Comparison of ENCODE assay signal across 8 mouse cellular contexts in genomic region chr2:29965250-29965843, GRCm38 (mm10). TPM values are rescaled to one million over a fixed set of nuclear protein-coding genes. Genes with fewer than 3 reads are reported as not detected.
DNase-seq lines count a peak whose midpoint lies in the region; ATAC-seq and TF ChIP-seq lines count a peak whose summit lies in the region.

Gene Sptan1 (plus strand): TSS chr2:29965560.

- ATAC-seq in embryonic facial prominence, embryonic 14.5 days (ENCODE audit: low read depth): peak; percentile 99
- peak; percentile 98 for ATAC-seq in limb, embryonic 14.5 days (ENCODE audit: low FRiP score, low read depth)
- peak; percentile 99 for ATAC-seq in midbrain, postnatal 0 days (ENCODE audit: low FRiP score)

- H3K9ac ChIP-seq in embryonic facial prominence, embryonic 14.5 days (ENCODE audit: low read depth, low read length): peak within 1 kb of the TSS; percentile 98
- peak within 1 kb of the TSS; percentile 96 for H3K9ac ChIP-seq in limb, embryonic 14.5 days (ENCODE audit: low read depth, low read length, severe bottlenecking)
- peak within 1 kb of the TSS; percentile 99 for H3K9ac ChIP-seq in midbrain, postnatal 0 days (replicated peaks; ENCODE audit: low read length, poor library complexity, severe bottlenecking)

- peaks cover 28% of the 10 kb centered on the region; the same call in 1 of the 2 replicates for H3K36me3 ChIP-seq in embryonic facial prominence, embryonic 14.5 days (ENCODE audit: control insufficient read depth, insufficient read depth, low read length)
- H3K36me3 ChIP-seq in limb, embryonic 14.5 days (ENCODE audit: control insufficient read depth, insufficient read depth, low read length): peaks cover 21% of the 10 kb centered on the region; the same call in 1 of the 2 replicates
- H3K36me3 ChIP-seq in midbrain, postnatal 0 days (ENCODE audit: insufficient read depth, low read length): peaks cover 8% of the 10 kb centered on the region

- WGBS in embryonic facial prominence, embryonic 14.5 days: 0% methylated on average over 26 of the region's 82 CpGs
- WGBS in limb, embryonic 14.5 days: under 1% methylated on average over 67 of the region's 82 CpGs
- under 1% methylated on average over 37 of the region's 82 CpGs for WGBS in midbrain, postnatal 0 days

- H3K4me3 ChIP-seq in embryonic facial prominence, embryonic 14.5 days (ENCODE audit: low read depth, low read length): peak within 1 kb of the TSS; percentile 98
- H3K4me3 ChIP-seq in limb, embryonic 14.5 days (replicated peaks; ENCODE audit: low read length): peak within 1 kb of the TSS; percentile 98
- H3K4me3 ChIP-seq in midbrain, postnatal 0 days (ENCODE audit: low read depth, low read length): peak within 1 kb of the TSS; percentile 98

- peak; percentile 99 for TF ChIP-seq POLR2A in limb, embryonic 14.5 days (IDR thresholded peaks at IDR 0.05; ENCODE audit: borderline replicate concordance, extremely low read depth, insufficient read depth, insufficient read length)

- DNase-seq in 3T3-L1 (ENCODE audit: low read depth, low spot score): peak; percentile 93
- DNase-seq in adrenal gland, postnatal 4 days (ENCODE audit: low spot score in 2 of 2): peak; percentile 93 to 96
- peak; percentile 98 for DNase-seq in embryonic facial prominence, embryonic 14.5 days (ENCODE audit: low spot score)
- DNase-seq in heart, adult 8-10 months (ENCODE audit: low spot score): peak; percentile 94
- peak; percentile 95 for DNase-seq in kidney, adult 9 months
- peak; percentile 91 for DNase-seq in limb, embryonic 14.5 days (ENCODE audit: low spot score)
- DNase-seq in midbrain, postnatal 0 days (ENCODE audit: low spot score): peak; percentile 97
- peak; percentile 77 to 84 for DNase-seq in spleen, postnatal 14 days (ENCODE audit: low spot score in 2 of 2)

- H3K4me2 ChIP-seq in embryonic facial prominence, embryonic 14.5 days (ENCODE audit: low read depth, low read length): peak within 1 kb of the TSS; percentile 73
- H3K4me2 ChIP-seq in limb, embryonic 14.5 days (replicated peaks; ENCODE audit: low read depth, low read length, severe bottlenecking): peak within 1 kb of the TSS; percentile 51
- H3K4me2 ChIP-seq in midbrain, postnatal 0 days (ENCODE audit: low read depth, low read length, poor library complexity, severe bottlenecking): peak within 1 kb of the TSS; percentile 63

- H3K27me3 ChIP-seq in embryonic facial prominence, embryonic 14.5 days (replicated peaks; ENCODE audit: control insufficient read depth, insufficient read depth, low read length): no peaks in the 10 kb centered on the region
- H3K27me3 ChIP-seq in limb, embryonic 14.5 days (ENCODE audit: control insufficient read depth, insufficient read depth, low read length): no peaks in the 10 kb centered on the region
- H3K27me3 ChIP-seq in midbrain, postnatal 0 days (ENCODE audit: insufficient read depth, low read length): no peaks in the 10 kb centered on the region

- peaks cover 29% of the 10 kb centered on the region for H3K4me1 ChIP-seq in embryonic facial prominence, embryonic 14.5 days (ENCODE audit: control insufficient read depth, insufficient read depth, low read length)
- peaks cover 19% of the 10 kb centered on the region for H3K4me1 ChIP-seq in limb, embryonic 14.5 days (ENCODE audit: control insufficient read depth, insufficient read depth, low read length)
- H3K4me1 ChIP-seq in midbrain, postnatal 0 days (ENCODE audit: insufficient read depth, low read length): peaks cover 14% of the 10 kb centered on the region

- TF ChIP-seq CTCF in midbrain, postnatal 0 days (IDR thresholded peaks at IDR 0.05): no peak

- peak within 1 kb of the TSS; percentile 88 for H3K27ac ChIP-seq in embryonic facial prominence, embryonic 14.5 days (replicated peaks; ENCODE audit: low read depth, low read length)
- H3K27ac ChIP-seq in limb, embryonic 14.5 days (replicated peaks; ENCODE audit: low read depth, low read length): peak within 1 kb of the TSS; percentile 83
- peak within 1 kb of the TSS; percentile 97 for H3K27ac ChIP-seq in midbrain, postnatal 0 days (ENCODE audit: low read depth, low read length)

- no peaks in the 10 kb centered on the region for H3K9me3 ChIP-seq in embryonic facial prominence, embryonic 14.5 days (ENCODE audit: control insufficient read depth, low read length)
- no peaks in the 10 kb centered on the region for H3K9me3 ChIP-seq in limb, embryonic 14.5 days (ENCODE audit: control insufficient read depth, low read length)
- H3K9me3 ChIP-seq in midbrain, postnatal 0 days (ENCODE audit: low read length): no peaks in the 10 kb centered on the region

RNA-seq across cellular contexts. Expression of gene Sptan1, which starts in this region (rescaled TPM):
- 100 to 1,000 TPM; 230 to 284 TPM for total RNA-seq in adrenal gland, postnatal 4 days (2021)
- polyA plus RNA-seq in embryonic facial prominence, embryonic 14.5 days (2014; fragmentation: Nextera tagmentation; extraction: Ambion mirVana): 149 and 159 TPM in 2 replicates
- 100 to 1,000 TPM; 137 to 180 (median 163) TPM for total RNA-seq in heart, adult 8-10 months (2022)
- polyA plus RNA-seq in limb, embryonic 14.5 days (2012; rRNA removed): 176 and 206 TPM in 2 replicates
- 150 and 153 TPM in 2 replicates for polyA plus RNA-seq in limb, embryonic 14.5 days (2014; fragmentation: Nextera tagmentation; extraction: Ambion mirVana)
- 796 and 822 TPM in 2 replicates for total RNA-seq in midbrain, postnatal 0 days (2014; rRNA removed)
- 193 and 200 TPM in 2 replicates for polyA plus RNA-seq in midbrain, postnatal 0 days (2015; fragmentation: Nextera tagmentation; extraction: Ambion mirVana)

Comparison
In these comparisons a context has a peak if more than half of its experiments do, and no peak if none do; other contexts are left out.
1. Peak in every context shown above with its lines: DNase-seq, ATAC-seq, H3K4me3 ChIP-seq and H3K27ac ChIP-seq.